Mouse (Mus musculus) spleen, adult 2 months (tissue): ENCODE data around the gene Apof. TPM values are rescaled to one million over a fixed set of nuclear protein-coding genes. Genes with fewer than 3 reads are reported as not detected.

Experiments
- DNase-seq, 2 experiments: peaks; one replicate each; pipeline versions ENCODE4 v3.0.0 to v3.0.0-alpha.2; 2012 to 2021; ENCODE audit warnings: low spot score in 2 of 2, low read depth in 1 of 2
- H3K27ac ChIP-seq: fragments of 200-500 bp; 2 replicates; pipeline ENCODE4 v1.5.1; 2012; ENCODE audit warnings: low read length, inconsistent platforms; ENCODE audit not compliant: insufficient read depth
- H3K27me3 ChIP-seq: fragments of 200-500 bp; 2 replicates; pipeline ENCODE4 v1.6.1; 2012; ENCODE audit warnings: mild to moderate bottlenecking, moderate library complexity, low read length, inconsistent platforms; ENCODE audit not compliant: control insufficient read depth, insufficient read depth
- H3K36me3 ChIP-seq: fragments of 200-500 bp; 2 replicates; pipeline ENCODE4 v1.6.1; 2012; ENCODE audit warnings: mild to moderate bottlenecking, low read length, inconsistent platforms; ENCODE audit not compliant: control insufficient read depth, insufficient read depth
- H3K4me1 ChIP-seq: fragments of 200-500 bp; 2 replicates; pipeline ENCODE4 v1.6.1; 2011; ENCODE audit warnings: inconsistent platforms; ENCODE audit not compliant: control insufficient read depth, insufficient read depth, insufficient read length
- H3K4me3 ChIP-seq: fragments of 200-500 bp; 2 replicates; pipeline ENCODE4 v1.5.1; 2011; ENCODE audit warnings: mild to moderate bottlenecking, inconsistent platforms; ENCODE audit not compliant: insufficient read depth, insufficient read length; ENCODE audit errors: extremely low read depth
- CTCF ChIP-seq: fragments of 200-500 bp; IDR thresholded peaks from 2 replicates; pipeline ENCODE4 v1.5.1; 2011; ENCODE audit warnings: mild to moderate bottlenecking, inconsistent platforms; ENCODE audit not compliant: insufficient read depth, insufficient read length, insufficient replicate concordance; ENCODE audit errors: extremely low read depth
- POLR2A ChIP-seq: fragments of 200-500 bp; IDR thresholded peaks from 2 replicates; pipeline ENCODE4 v1.6.1; 2011; ENCODE audit warnings: low read depth, low read length, inconsistent platforms
- WGBS: fragments of 180-500 bp; shearing (Covaris S2); methylation state at CpG from one replicate; pipeline ENCODE4 v1.1.7; 2018; 5-methylcytosine and 5-hydroxymethylcytosine counted together
- polyA plus RNA-seq: library from polyadenylated mRNA; depleted of rRNA; stranded (reverse); fragments of >200 nt; gene quantifications from 2 replicates; pipeline ENCODE4 v1.2.3, GENCODE M21; 2012

Gene Apof
- polyA plus RNA-seq, 1 experiment: 1.0 TPM

GRCm38 (mm10) chr10:128231146-128231545 is 37.3 kb upstream of the Apof start:
- 3% methylated on average over 5 of the region's 5 CpGs for WGBS
- DNase-seq: no peak
- H3K4me3 ChIP-seq: no peak overlapping the region; the same call in 1 of the 2 replicates
- no peaks in the 10 kb centered on the region for H3K36me3 ChIP-seq
- TF ChIP-seq POLR2A: no peak
- TF ChIP-seq CTCF: no peak
- H3K27ac ChIP-seq: peak overlapping the region; percentile 69
- H3K4me1 ChIP-seq: peaks cover 7% of the 10 kb centered on the region; the same call in 1 of the 2 replicates
- no peaks in the 10 kb centered on the region for H3K27me3 ChIP-seq

- Histone ChIP-seq H3K4me3 (peak within 1 kb of the TSS; percentile 100), H3K4me1 (peaks cover 7% of the 10 kb centered on the region; the same call in 1 of the 2 replicates), H3K27ac (peak within 1 kb of the TSS; percentile 78), H3K36me3 (no peaks in the 10 kb centered on the region), H3K27me3 (no peaks in the 10 kb centered on the region)
- WGBS: 0% methylated on average over 58 of the region's 58 CpGs
- peak; percentile 73 to 84 for DNase-seq
- TF ChIP-seq POLR2A (no peak; the same call in 1 of the 2 replicates), CTCF (no peak)
Measured at GRCm38 (mm10) chr10:128231697-128232419, 36.6 kb upstream of the Apof start, which contains the start of gene Timeless. Timeless (plus strand) TSS chr10:128232065.

GRCm38 (mm10) chr10:128232420-128232985 is 36.0 kb upstream of the Apof start:
- no peaks in the 10 kb centered on the region for H3K36me3 ChIP-seq
- H3K27me3 ChIP-seq: no peaks in the 10 kb centered on the region
- TF ChIP-seq CTCF: peak; percentile 47; the same call in 1 of the 2 replicates
- no peak for TF ChIP-seq POLR2A
- peaks cover 7% of the 10 kb centered on the region; the same call in 1 of the 2 replicates for H3K4me1 ChIP-seq
- H3K4me3 ChIP-seq: peak overlapping the region; percentile 100
- WGBS: under 1% methylated on average over 14 of the region's 14 CpGs
- peak; percentile 34 to 69 for DNase-seq
- peak overlapping the region; percentile 78 for H3K27ac ChIP-seq

- Histone ChIP-seq H3K36me3 (peaks cover 3% of the 10 kb centered on the region), H3K4me3 (no peak overlapping the region), H3K27ac (no peak overlapping the region), H3K27me3 (no peaks in the 10 kb centered on the region), H3K4me1 (no peaks in the 10 kb centered on the region)
- 90% methylated on average over 4 of the region's 4 CpGs for WGBS
- no peak for DNase-seq
- TF ChIP-seq POLR2A: no peak
- TF ChIP-seq CTCF: no peak
Measured at GRCm38 (mm10) chr10:128236321-128236720, 32.1 kb upstream of the Apof start.

GRCm38 (mm10) chr10:128237807-128238480 is 30.5 kb upstream of the Apof start:
- H3K27me3 ChIP-seq: no peaks in the 10 kb centered on the region
- WGBS: 77% methylated on average over 15 of the region's 15 CpGs
- H3K27ac ChIP-seq: no peak overlapping the region
- no peaks in the 10 kb centered on the region for H3K4me1 ChIP-seq
- peaks cover 3% of the 10 kb centered on the region for H3K36me3 ChIP-seq
- no peak overlapping the region for H3K4me3 ChIP-seq
- no peak for DNase-seq
- TF ChIP-seq CTCF (no peak), POLR2A (no peak)

GRCm38 (mm10) chr10:128239140-128239539 is 29.3 kb upstream of the Apof start:
- Histone ChIP-seq H3K4me1 (no peaks in the 10 kb centered on the region), H3K36me3 (peaks cover 6% of the 10 kb centered on the region), H3K27ac (no peak overlapping the region), H3K27me3 (no peaks in the 10 kb centered on the region), H3K4me3 (no peak overlapping the region)
- no peak for DNase-seq
- WGBS: 82% methylated on average over 4 of the region's 4 CpGs
- no peak for TF ChIP-seq CTCF
- TF ChIP-seq POLR2A: no peak
